Mouse (Mus musculus): Measurements from ENCODE around the gene Gbx1. TPM values are rescaled to one million over a fixed set of nuclear protein-coding genes. Genes with fewer than 3 reads are reported as not detected.

Gbx1 gene
- polyA plus RNA-seq, 1 experiment from 2014 or later = 13.7 TPM

DNA sequence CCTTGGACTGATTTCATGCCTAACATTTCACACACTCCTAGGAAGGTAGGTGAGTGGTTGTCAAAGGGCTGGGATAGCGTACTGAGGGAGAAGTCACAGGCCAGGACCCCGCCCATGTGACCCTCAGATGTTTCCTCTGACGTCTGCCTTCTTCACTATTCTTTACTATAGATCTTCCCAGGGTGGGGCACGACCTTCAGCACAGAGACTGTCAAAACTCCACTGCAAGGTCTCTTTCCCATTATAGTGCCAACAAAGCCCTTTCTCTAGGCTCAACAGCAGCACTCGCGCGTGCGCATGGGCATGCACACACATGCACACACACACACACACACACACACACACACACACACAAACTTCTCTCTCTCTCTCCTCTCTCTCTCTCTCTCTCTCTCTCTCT, 3.2 kb downstream of the Gbx1 start:
- Histone ChIP-seq H3K4me3 (replicated peaks) (peak overlapping the region; percentile 53), H3K27ac (replicated peaks) (no peak overlapping the region), H3K27me3 (replicated peaks) (peaks cover 55% of the 10 kb centered on the region), H3K4me2 (peak overlapping the region; percentile 96), H3K36me3 (no peaks in the 10 kb centered on the region), H3K9ac (replicated peaks) (no peak overlapping the region), H3K4me1 (peaks cover 28% of the 10 kb centered on the region), H3K9me3 (replicated peaks) (no peaks in the 10 kb centered on the region)
- 20% methylated on average over 8 of the region's 8 CpGs for WGBS
- ATAC-seq (ENCODE audit: low FRiP score) = no peak

DNA sequence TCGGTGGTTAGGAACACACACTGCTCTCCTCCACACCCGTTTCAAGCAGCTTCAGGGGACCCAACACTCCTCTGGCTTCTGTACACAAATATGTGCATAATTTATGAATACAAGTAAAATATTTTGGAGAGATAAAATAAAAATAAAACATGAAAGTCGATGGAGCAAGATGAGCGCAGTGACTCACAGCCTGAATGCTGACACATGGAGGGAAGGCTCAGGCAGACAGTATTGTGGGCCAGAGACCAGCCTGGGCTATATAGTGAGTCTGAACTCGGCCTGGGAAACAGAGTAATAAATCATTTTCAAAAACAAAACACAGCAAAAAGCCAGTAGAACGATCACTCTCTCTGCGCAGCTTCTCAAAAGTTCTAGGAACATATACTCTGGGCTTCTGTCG, 5.6 kb downstream of the Gbx1 start:
- H3K4me2 ChIP-seq = peak overlapping the region; percentile 96
- no peak overlapping the region for H3K27ac ChIP-seq (replicated peaks)
- no peak overlapping the region for H3K9ac ChIP-seq (replicated peaks)
- ATAC-seq (ENCODE audit: low FRiP score) = no peak
- H3K4me3 ChIP-seq (replicated peaks) = no peak overlapping the region
- H3K4me1 ChIP-seq = peaks cover 13% of the 10 kb centered on the region
- peaks cover 38% of the 10 kb centered on the region for H3K27me3 ChIP-seq (replicated peaks)
- no peaks in the 10 kb centered on the region for H3K36me3 ChIP-seq
- 63% methylated on average over 8 of the region's 8 CpGs for WGBS
- no peaks in the 10 kb centered on the region for H3K9me3 ChIP-seq (replicated peaks)

DNA sequence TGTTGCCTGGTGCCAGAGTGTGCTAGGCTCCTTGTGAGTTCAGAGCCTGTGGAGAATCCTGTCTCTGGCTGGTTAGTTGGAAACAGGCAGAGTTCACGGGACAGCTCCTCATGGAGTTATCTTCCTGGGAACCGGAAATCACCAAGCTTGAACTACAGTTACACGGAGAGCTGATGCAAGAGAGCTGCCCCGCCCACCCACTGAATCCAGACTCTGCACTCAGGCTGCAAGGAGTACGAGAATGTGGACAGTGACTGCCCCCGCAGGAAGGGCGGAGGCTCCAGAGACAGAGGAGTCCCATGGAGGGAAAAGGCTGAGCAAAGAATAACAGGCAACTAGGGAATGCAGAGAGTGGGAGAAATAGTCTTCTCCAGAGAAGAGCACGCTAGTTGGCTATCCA, 14.7 kb downstream of the Gbx1 start:
- 60% methylated on average over 8 of the region's 8 CpGs for WGBS
- no peak overlapping the region for H3K4me3 ChIP-seq (replicated peaks)

DNA sequence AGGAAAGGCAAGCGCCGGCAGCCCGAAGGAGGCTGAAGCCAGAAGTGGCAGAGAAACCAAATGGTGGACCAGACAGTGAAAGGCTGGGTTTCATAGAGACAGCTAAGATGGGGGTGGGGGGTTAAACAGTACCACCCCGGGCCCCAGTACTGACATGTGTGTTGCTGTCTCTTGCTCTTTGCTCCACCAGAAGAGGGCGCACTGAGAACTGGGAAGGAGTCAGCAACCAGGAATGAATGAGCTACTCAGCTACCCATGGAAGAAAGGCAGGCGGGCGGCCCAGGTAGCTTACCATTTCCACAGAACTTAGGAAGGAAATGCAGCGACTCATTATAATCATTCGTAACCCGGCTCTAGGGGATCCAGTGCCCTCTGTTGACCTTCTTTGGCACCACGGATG, 16.4 kb downstream of the Gbx1 start:
- H3K4me3 ChIP-seq (replicated peaks) = no peak overlapping the region
- ATAC-seq (ENCODE audit: low FRiP score) = no peak
- WGBS = 58% methylated on average over 11 of the region's 11 CpGs
- no peaks in the 10 kb centered on the region for H3K9me3 ChIP-seq (replicated peaks)
- no peak overlapping the region for H3K9ac ChIP-seq (replicated peaks)
- H3K4me2 ChIP-seq = no peak overlapping the region
- H3K27ac ChIP-seq (replicated peaks) = no peak overlapping the region
- peaks cover 9% of the 10 kb centered on the region; the same call in 1 of the 2 replicates for H3K4me1 ChIP-seq
- no peaks in the 10 kb centered on the region for H3K27me3 ChIP-seq (replicated peaks)
- no peaks in the 10 kb centered on the region for H3K36me3 ChIP-seq

More for the DNA sequence above, 14.7 kb downstream of the Gbx1 start:
- no peaks in the 10 kb centered on the region for H3K9me3 ChIP-seq (replicated peaks)
- no peak overlapping the region for H3K4me2 ChIP-seq
- peaks cover 9% of the 10 kb centered on the region; the same call in 1 of the 2 replicates for H3K4me1 ChIP-seq
- no peak overlapping the region for H3K9ac ChIP-seq (replicated peaks)
- H3K36me3 ChIP-seq = no peaks in the 10 kb centered on the region
- ATAC-seq (ENCODE audit: low FRiP score) = no peak
- H3K27ac ChIP-seq (replicated peaks) = no peak overlapping the region
- no peaks in the 10 kb centered on the region for H3K27me3 ChIP-seq (replicated peaks)

DNA sequence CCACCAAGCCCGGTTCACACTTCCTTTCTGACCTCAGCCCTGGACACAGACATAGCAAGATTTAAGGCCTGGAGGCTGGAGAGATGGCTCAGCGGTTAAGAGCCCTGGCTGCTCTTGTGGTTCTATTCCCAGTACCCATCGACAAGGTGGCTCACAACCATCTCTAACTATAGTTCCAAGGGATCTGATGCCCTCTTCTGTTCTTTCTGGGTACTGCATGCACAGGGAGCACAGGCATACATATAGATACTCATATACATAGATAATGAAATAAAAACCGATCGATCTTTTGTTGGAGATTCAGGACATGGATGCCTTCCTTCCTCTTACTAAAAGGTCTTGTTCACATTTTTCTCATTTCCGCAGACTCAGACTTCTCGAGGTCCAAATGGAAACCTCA, 18.6 kb downstream of the Gbx1 start:
- H3K27ac ChIP-seq (replicated peaks) = no peak overlapping the region
- H3K4me3 ChIP-seq (replicated peaks) = no peak overlapping the region
- no peak for ATAC-seq (ENCODE audit: low FRiP score)
- 95% methylated on average over 7 of the region's 7 CpGs for WGBS
- H3K36me3 ChIP-seq = no peaks in the 10 kb centered on the region
- no peaks in the 10 kb centered on the region for H3K9me3 ChIP-seq (replicated peaks)
- peaks cover 19% of the 10 kb centered on the region; the same call in 1 of the 2 replicates for H3K4me1 ChIP-seq
- no peak overlapping the region for H3K9ac ChIP-seq (replicated peaks)
- peaks cover 8% of the 10 kb centered on the region for H3K27me3 ChIP-seq (replicated peaks)
- no peak overlapping the region for H3K4me2 ChIP-seq

DNA sequence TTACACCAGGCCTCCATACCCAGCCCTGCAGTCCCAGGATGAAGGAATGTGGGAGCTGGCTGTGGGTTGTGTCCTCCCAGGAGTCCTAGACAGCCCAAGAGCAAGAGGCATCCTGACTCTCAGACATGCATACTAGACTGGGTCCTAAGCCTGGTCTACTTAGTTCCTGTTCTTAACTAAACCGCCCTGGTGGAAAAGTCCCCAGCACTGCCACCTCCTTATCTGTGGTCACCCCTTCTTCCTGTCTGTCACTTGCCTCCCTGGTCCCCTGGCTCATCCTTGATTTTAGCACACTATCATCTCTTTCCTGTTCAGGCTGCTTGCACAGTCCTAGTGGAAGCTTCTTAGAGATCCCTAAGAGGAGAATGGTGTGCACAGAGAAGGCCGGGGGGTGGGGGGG, 21.5 kb downstream of the Gbx1 start:
- peaks cover 24% of the 10 kb centered on the region for H3K36me3 ChIP-seq

DNA sequence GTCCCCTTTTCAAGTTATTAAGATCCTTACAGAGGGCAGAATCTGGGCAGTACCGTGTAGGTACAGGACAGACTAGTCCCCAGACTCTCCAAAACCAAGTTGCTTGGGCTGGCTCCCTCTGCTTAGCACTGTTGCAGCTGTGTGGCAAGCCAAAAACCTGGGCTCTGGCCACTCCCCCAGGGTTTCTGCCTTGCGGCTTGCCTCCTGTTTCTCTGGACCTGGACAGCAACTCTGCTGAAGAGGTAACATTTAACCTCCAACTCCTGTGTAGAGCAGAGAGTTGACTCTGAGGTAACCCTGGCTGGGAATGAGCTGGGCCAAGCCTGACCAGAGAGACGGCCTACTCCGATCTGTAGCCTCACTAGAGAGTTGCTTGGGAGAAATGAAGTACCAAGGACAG, 24.2 kb downstream of the Gbx1 start:
- H3K4me2 ChIP-seq = no peak overlapping the region
- no peaks in the 10 kb centered on the region for H3K9me3 ChIP-seq (replicated peaks)
- peaks cover 36% of the 10 kb centered on the region for H3K4me1 ChIP-seq
- peaks cover 8% of the 10 kb centered on the region for H3K27me3 ChIP-seq (replicated peaks)
- no peak overlapping the region for H3K4me3 ChIP-seq (replicated peaks)
- no peak overlapping the region for H3K9ac ChIP-seq (replicated peaks)
- peaks cover 50% of the 10 kb centered on the region for H3K36me3 ChIP-seq
- no peak overlapping the region for H3K27ac ChIP-seq (replicated peaks)
- WGBS = 78% methylated on average over 4 of the region's 4 CpGs
- ATAC-seq (ENCODE audit: low FRiP score) = no peak

More for the DNA sequence above, 21.5 kb downstream of the Gbx1 start:
- Histone ChIP-seq H3K4me1 (peaks cover 17% of the 10 kb centered on the region; the same call in 1 of the 2 replicates), H3K9ac (replicated peaks) (no peak overlapping the region), H3K27ac (replicated peaks) (no peak overlapping the region), H3K4me3 (replicated peaks) (no peak overlapping the region), H3K9me3 (replicated peaks) (no peaks in the 10 kb centered on the region), H3K4me2 (no peak overlapping the region), H3K27me3 (replicated peaks) (peaks cover 8% of the 10 kb centered on the region)
- ATAC-seq (ENCODE audit: low FRiP score) = no peak
- 66% methylated on average over 2 of the region's 2 CpGs for WGBS

DNA sequence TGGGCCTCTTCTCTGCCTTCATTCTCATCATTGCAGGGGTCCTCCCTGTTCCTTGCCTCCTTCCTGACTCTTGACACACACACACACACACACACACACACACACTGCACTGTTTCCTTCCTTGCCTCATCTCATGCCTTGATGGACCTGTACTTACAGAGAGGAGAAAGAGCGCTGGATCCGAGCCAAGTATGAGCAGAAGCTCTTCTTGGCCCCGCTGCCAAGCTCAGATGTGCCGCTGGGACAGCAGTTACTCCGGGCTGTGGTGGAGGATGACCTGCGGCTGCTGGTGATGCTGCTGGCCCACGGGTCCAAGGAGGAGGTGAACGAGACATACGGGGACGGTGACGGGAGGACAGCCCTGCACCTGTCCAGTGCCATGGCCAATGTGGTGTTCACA, 26.2 kb downstream of the Gbx1 start:
- WGBS = 66% methylated on average over 11 of the region's 11 CpGs
- Histone ChIP-seq H3K9me3 (replicated peaks) (no peaks in the 10 kb centered on the region), H3K36me3 (peaks cover 51% of the 10 kb centered on the region), H3K4me2 (no peak overlapping the region), H3K27me3 (replicated peaks) (peaks cover 8% of the 10 kb centered on the region), H3K27ac (replicated peaks) (no peak overlapping the region), H3K4me3 (replicated peaks) (no peak overlapping the region), H3K4me1 (peaks cover 55% of the 10 kb centered on the region), H3K9ac (replicated peaks) (no peak overlapping the region)
- no peak for ATAC-seq (ENCODE audit: low FRiP score)

DNA sequence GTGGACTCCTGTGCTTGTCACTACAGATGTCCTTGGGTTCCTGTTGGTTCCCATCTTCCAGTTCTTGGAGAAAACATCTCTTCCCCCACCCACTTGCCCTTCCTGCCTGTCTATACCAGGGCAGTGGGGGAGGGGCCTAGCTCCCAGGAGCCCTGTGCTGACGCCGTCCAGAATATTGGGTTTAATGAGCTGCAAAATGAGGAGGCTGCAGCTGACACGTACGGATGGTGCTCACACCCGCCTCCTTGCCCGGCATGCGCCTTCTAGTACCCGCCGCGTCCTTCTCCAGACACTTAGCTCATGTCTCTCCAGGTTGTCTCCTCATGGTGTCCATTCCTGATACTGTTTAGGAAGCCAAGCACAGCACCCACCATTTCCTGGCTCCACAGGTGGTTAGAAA, 27.9 kb downstream of the Gbx1 start:
- no peaks in the 10 kb centered on the region for H3K9me3 ChIP-seq (replicated peaks)
- H3K36me3 ChIP-seq = peaks cover 55% of the 10 kb centered on the region
- H3K27me3 ChIP-seq (replicated peaks) = no peaks in the 10 kb centered on the region
- WGBS = 36% methylated on average over 10 of the region's 10 CpGs
- no peak overlapping the region for H3K4me2 ChIP-seq
- H3K9ac ChIP-seq (replicated peaks) = no peak overlapping the region
- peaks cover 62% of the 10 kb centered on the region for H3K4me1 ChIP-seq
- H3K27ac ChIP-seq (replicated peaks) = no peak overlapping the region
- ATAC-seq (ENCODE audit: low FRiP score) = 0 out of 2 replicates have a peak, but pooled peaks have one; percentile 21
- H3K4me3 ChIP-seq (replicated peaks) = no peak overlapping the region

DNA sequence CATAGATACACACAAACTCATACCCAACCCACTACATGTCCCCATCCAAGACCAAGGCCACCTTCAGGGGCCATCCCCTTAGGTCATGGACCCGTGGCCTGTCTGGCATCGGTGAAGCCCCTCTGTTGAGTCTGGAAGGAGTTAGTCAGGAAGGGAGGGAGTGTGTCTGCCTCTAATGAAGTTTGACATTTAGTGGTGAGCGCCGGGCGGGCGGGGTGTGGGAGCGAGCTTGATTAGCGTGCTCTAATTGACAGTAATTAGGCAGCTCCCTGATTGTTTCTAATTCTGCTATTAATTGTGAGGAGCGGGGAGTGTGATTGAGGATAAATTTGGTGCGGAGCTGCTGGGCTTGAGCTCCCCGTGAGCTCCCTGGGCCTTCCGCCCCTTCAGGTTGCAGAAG, 29.5 kb downstream of the Gbx1 start:
- ATAC-seq (ENCODE audit: low FRiP score) = no peak

DNA sequence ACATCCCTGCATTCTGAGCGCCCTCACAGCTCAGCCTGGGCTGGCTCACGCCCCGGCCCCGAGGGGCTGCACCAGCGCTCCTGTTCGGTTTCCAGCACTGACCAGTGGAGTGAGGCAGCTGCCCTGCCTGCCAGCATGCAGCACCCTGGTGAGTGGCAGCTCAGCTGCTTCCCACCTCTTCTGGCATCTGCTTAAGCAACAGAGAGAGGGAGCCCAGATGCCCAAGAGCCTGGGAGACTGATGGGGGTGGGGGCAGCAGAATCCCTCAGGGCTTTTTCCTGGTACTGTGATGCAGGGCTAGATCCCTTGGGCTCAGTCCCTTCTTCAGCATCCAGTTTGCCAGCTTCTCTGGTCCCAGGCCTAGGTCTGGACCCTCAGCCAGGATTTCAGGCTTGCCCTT, 30.2 kb downstream of the Gbx1 start:
- peak overlapping the region; percentile 29; the same call in 1 of the 2 replicates for H3K27ac ChIP-seq (replicated peaks)
- H3K36me3 ChIP-seq = peaks cover 65% of the 10 kb centered on the region
- H3K9ac ChIP-seq (replicated peaks) = no peak overlapping the region
- ATAC-seq (ENCODE audit: low FRiP score) = no peak
- peaks cover 70% of the 10 kb centered on the region for H3K4me1 ChIP-seq
- H3K27me3 ChIP-seq (replicated peaks) = 0 out of 2 replicates have a peak, but pooled peaks cover 2% of the 10 kb centered on the region
- H3K4me3 ChIP-seq (replicated peaks) = no peak overlapping the region
- H3K9me3 ChIP-seq (replicated peaks) = no peaks in the 10 kb centered on the region
- no peak overlapping the region for H3K4me2 ChIP-seq
- WGBS = 45% methylated on average over 6 of the region's 6 CpGs

More for the DNA sequence above, 29.5 kb downstream of the Gbx1 start:
- Histone ChIP-seq H3K27me3 (replicated peaks) (0 out of 2 replicates have a peak, but pooled peaks cover 2% of the 10 kb centered on the region), H3K27ac (replicated peaks) (peak overlapping the region; percentile 45), H3K4me1 (peaks cover 70% of the 10 kb centered on the region), H3K4me2 (no peak overlapping the region), H3K36me3 (peaks cover 66% of the 10 kb centered on the region), H3K9me3 (replicated peaks) (no peaks in the 10 kb centered on the region), H3K9ac (replicated peaks) (no peak overlapping the region), H3K4me3 (replicated peaks) (no peak overlapping the region)
- WGBS = 45% methylated on average over 12 of the region's 12 CpGs

DNA sequence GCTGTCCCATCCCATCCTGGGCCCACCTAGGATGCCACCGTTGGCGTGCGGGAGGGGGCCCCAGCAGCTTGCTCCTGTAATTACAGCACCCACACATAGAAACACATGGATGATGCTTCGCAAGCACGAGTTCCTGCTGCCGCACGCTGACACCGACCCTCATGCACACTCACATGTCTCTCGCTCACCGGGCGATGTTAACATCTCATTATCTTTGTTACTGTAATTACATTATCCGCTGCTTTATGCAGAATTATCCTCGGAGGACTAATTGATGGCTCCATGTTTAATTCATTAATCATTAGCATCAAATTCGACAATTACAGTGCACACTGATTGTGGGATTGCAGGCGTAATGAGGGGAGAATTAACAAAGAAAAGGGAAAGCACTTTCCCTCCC, 32.0 kb downstream of the Gbx1 start:
- Histone ChIP-seq H3K4me3 (replicated peaks) (no peak overlapping the region), H3K27ac (replicated peaks) (peak overlapping the region; percentile 58; the same call in 1 of the 2 replicates), H3K9me3 (replicated peaks) (no peaks in the 10 kb centered on the region), H3K9ac (replicated peaks) (no peak overlapping the region), H3K27me3 (replicated peaks) (0 out of 2 replicates have a peak, but pooled peaks cover 2% of the 10 kb centered on the region), H3K4me2 (no peak overlapping the region), H3K36me3 (peaks cover 56% of the 10 kb centered on the region), H3K4me1 (peaks cover 78% of the 10 kb centered on the region)
- ATAC-seq (ENCODE audit: low FRiP score) = no peak
- 41% methylated on average over 15 of the region's 15 CpGs for WGBS
